Mouse (Mus musculus) heart, postnatal 0 days (tissue): ENCODE measurements around the gene Gnmt. TPM values are rescaled to one million over a fixed set of nuclear protein-coding genes. Genes with fewer than 3 reads are reported as not detected.

Experiments used
- ATAC-seq: fragments of 200-750 bp; cut with Nextera tagmentation; 2 replicates; pipeline ENCODE4 v1.8.0; 2017; ENCODE audit warnings: low read depth, moderate number of reproducible peaks, moderate library complexity; ENCODE audit not compliant: insufficient read depth
- DNase-seq: peaks from one replicate; pipeline ENCODE4 v3.0.0-alpha.2; 2016; ENCODE audit warnings: low spot score
- H3K27ac ChIP-seq: fragments of 300-500 bp; sonication (generic); 2 replicates; pipeline ENCODE4 v1.5.1; 2014; ENCODE audit warnings: low read depth, mild to moderate bottlenecking
- H3K27me3 ChIP-seq: fragments of 300-500 bp; sonication (generic); 2 replicates; pipeline ENCODE4 v1.6.1; 2014; ENCODE audit warnings: low read length, mixed read lengths; ENCODE audit not compliant: control insufficient read depth, insufficient read depth
- H3K36me3 ChIP-seq: fragments of 300-500 bp; sonication (generic); replicated peaks from 2 replicates; pipeline ENCODE4 v1.6.1; 2014; ENCODE audit warnings: low read length, mixed read lengths; ENCODE audit not compliant: control insufficient read depth, insufficient read depth
- H3K4me1 ChIP-seq: fragments of 300-500 bp; sonication (generic); 2 replicates; pipeline ENCODE4 v1.6.1; 2014; ENCODE audit warnings: antibody characterized with exemption; ENCODE audit not compliant: control insufficient read depth, insufficient read depth
- H3K4me2 ChIP-seq: fragments of 300-500 bp; sonication (generic); 2 replicates; pipeline ENCODE4 v1.6.1; 2014; ENCODE audit warnings: low read depth, mild to moderate bottlenecking, low read length, moderate library complexity
- H3K4me3 ChIP-seq: fragments of 300-500 bp; sonication (generic); 2 replicates; pipeline ENCODE4 v1.5.1; 2014; ENCODE audit warnings: low read depth, low read length
- H3K9ac ChIP-seq: fragments of 300-500 bp; sonication (generic); replicated peaks from 2 replicates; pipeline ENCODE4 v1.6.1; 2014; ENCODE audit warnings: low read depth, low read length, mixed read lengths
- H3K9me3 ChIP-seq: fragments of 300-500 bp; sonication (generic); replicated peaks from 2 replicates; pipeline ENCODE4 v1.6.1; 2016; ENCODE audit warnings: low read length; ENCODE audit not compliant: control insufficient read depth
- CTCF ChIP-seq: IDR thresholded peaks from 2 replicates; pipeline ENCODE4 v1.5.1; 2016; ENCODE audit warnings: antibody characterized with exemption, control low read depth, low read depth
- EP300 ChIP-seq: IDR thresholded peaks from 2 replicates; pipeline ENCODE4 v1.6.1; 2016; ENCODE audit warnings: antibody characterized with exemption, low read depth
- WGBS: fragments of 180-500 bp; shearing (Covaris S2); extraction: QIAGEN DNeasy Blood & Tissue Kit; methylation state at CpG from one replicate; pipeline ENCODE4 v1.1.7; 2014; 5-methylcytosine and 5-hydroxymethylcytosine counted together
- polyA plus RNA-seq: library from polyadenylated mRNA; unstranded; fragments of >200 nt; fragmentation: Nextera tagmentation; extraction: Ambion mirVana; gene quantifications from 2 replicates; pipeline ENCODE4 v1.2.1, GENCODE M21; 2015
- total RNA-seq: library from RNA; depleted of rRNA; stranded (reverse); fragments of >200 nt; gene quantifications from 2 replicates; pipeline ENCODE4 v1.2.3, GENCODE M21; 2014; ENCODE audit warnings: low replicate concordance

Gene Gnmt
- total and polyA plus RNA-seq, 2 experiments from 2014 or later = 2.7 to 2.8 TPM

DNA sequence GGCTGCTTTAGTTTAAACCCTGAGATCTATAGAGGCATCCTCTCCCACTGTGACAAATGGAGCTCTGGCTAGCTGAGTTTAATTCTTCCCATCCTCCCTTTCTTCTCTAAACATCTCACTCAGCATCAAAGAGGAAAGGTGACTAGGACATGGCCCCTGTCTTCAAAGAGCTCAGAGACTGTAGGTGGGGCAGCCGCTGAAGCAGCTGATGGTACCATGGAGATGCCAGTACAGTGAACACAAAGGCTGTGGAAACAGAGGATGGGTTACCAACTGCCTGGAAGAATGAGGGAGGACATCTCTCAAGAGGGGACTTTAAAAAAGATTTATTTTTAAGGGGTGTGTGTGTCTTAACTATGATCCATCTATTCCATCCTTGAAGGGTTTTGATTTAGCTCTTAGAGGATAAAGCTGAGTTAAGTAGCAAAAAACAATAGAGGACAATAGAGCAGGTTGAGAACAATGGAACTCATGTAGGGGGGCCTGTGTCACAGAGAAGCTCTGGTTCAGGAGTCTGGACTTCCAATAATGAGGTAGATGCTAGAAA is 34.4 kb downstream of the Gnmt start:
- ATAC-seq = no peak
- Histone ChIP-seq H3K4me1 (no peaks in the 10 kb centered on the region), H3K27me3 (no peaks in the 10 kb centered on the region), H3K36me3 (peaks cover 15% of the 10 kb centered on the region), H3K9ac (no peak overlapping the region), H3K9me3 (no peaks in the 10 kb centered on the region), H3K4me3 (no peak overlapping the region), H3K4me2 (no peak overlapping the region), H3K27ac (no peak overlapping the region)
- 86% methylated on average over 1 of the region's 1 CpGs for WGBS
- TF ChIP-seq CTCF (no peak), EP300 (no peak)
- no peak for DNase-seq

DNA sequence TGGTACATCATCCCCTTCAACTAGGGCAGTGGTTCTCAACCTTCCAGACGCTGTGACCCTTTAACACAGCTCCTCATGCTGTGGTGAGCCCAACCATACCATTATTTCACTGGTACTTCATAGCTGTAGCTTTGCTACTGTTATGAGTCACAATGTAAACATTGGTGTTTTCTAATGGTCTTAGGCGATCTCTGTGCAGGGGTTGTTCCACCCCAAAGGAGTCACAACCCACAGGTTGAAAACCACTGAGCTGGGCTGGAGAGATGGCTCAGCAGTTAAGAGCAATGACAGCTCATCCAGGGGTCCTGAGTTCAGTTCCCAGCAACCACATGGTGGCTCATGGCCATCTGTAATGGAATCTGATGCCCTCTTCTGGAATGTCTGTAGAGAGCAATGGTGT is 37.6 kb downstream of the Gnmt start:
- TF ChIP-seq CTCF = no peak
- no peak overlapping the region for H3K27ac ChIP-seq

DNA sequence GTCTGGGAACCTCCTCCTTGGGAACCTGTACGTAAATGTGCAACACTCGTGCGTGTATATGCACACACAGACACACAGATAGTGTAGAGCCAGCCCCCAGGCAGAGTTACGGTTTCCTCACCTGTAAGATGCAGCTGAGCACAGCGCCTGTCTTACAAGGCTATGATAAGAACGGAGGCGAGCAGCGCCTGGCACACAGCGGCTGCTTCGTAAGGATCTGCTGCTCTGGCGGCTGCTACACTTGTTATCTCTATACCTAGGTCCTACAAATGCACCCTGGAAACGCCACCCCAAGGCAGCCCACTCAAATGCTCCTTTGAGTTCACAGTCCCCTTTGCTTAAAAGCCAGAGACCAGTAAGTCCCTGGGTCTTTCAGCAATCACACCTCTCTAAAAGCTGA is 38.3 kb downstream of the Gnmt start:
- H3K36me3 ChIP-seq = peaks cover 24% of the 10 kb centered on the region
- no peak overlapping the region for H3K9ac ChIP-seq
- DNase-seq (no peak), ATAC-seq (no peak)
- H3K27ac ChIP-seq = no peak overlapping the region
- H3K4me3 ChIP-seq = no peak overlapping the region
- 60% methylated on average over 12 of the region's 12 CpGs for WGBS
- H3K4me2 ChIP-seq = no peak overlapping the region
- no peaks in the 10 kb centered on the region for H3K9me3 ChIP-seq
- no peak for TF ChIP-seq CTCF
- TF ChIP-seq EP300 = no peak
- H3K4me1 ChIP-seq = no peaks in the 10 kb centered on the region
- H3K27me3 ChIP-seq = no peaks in the 10 kb centered on the region

More for the DNA sequence above, 37.6 kb downstream of the Gnmt start:
- Histone ChIP-seq H3K9ac (no peak overlapping the region), H3K4me1 (no peaks in the 10 kb centered on the region), H3K27me3 (no peaks in the 10 kb centered on the region), H3K36me3 (peaks cover 17% of the 10 kb centered on the region), H3K9me3 (no peaks in the 10 kb centered on the region), H3K4me2 (no peak overlapping the region), H3K4me3 (no peak overlapping the region)
- ATAC-seq (no peak), DNase-seq (no peak)
- WGBS = 87% methylated on average over 2 of the region's 2 CpGs

DNA sequence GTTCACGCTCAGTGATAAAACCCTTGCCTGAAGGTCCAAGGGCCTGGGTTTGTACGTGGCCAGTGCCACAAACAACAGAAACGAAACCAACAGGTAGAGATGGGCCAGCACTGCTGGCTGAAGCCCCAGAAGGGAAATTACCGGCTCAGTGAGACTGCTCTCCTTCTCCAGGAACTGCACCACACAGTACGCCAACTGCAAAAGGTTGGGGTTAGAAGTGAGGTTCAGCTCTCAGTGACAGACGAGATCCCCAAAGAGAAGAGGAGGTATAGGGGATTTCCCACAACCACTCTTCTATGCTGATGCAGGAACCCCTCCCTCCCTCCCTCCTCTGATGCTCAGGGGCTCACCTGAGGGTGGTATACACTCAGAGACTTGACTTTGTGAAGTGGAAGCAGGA is 43.1 kb downstream of the Gnmt start:
- Histone ChIP-seq H3K9ac (no peak overlapping the region), H3K4me2 (no peak overlapping the region), H3K27me3 (no peaks in the 10 kb centered on the region), H3K36me3 (peaks cover 52% of the 10 kb centered on the region), H3K4me1 (no peaks in the 10 kb centered on the region), H3K9me3 (no peaks in the 10 kb centered on the region), H3K27ac (no peak overlapping the region), H3K4me3 (no peak overlapping the region)
- ATAC-seq (no peak), DNase-seq (no peak)
- WGBS = 85% methylated on average over 6 of the region's 6 CpGs
- no peak for TF ChIP-seq EP300

DNA sequence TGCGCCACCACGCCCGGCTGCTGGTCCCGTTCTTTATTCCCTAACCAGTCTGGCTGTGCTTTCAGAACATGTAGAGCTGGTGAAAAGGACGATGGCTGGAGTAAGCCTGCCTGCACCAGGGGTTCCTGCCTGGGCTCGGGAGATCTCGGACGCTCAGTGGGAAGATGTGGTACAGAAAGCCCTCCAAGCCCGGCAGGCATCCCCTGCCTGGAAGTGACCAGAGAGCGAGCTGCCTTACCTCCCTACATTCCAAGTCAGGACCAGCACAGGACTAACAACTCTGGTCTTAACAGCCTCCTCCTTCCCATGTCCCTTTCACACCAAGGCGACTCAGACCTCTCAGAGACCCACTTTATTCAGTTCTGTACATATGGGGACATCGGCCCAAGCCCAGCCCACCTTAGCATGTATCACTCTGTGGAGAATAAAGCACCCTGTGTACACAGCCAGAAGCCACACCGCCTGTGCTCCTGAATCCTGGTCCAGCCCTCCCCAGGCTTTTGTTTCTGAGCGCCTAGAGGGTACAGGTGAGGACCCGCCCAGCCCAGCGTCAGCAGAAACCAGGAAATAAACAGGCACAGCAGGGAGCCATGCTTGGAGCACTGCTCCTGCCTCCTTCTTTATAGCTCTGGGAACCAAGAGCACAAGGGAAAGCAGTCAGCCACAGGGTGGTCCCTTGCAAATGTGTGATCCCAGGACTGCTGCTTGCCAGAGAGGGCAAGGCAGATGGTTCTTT is 46.1 kb downstream of the Gnmt start:
- no peak overlapping the region for H3K27ac ChIP-seq
- 87% methylated on average over 16 of the region's 16 CpGs for WGBS

More for the DNA sequence above, 46.1 kb downstream of the Gnmt start:
- TF ChIP-seq CTCF (no peak), EP300 (no peak)
- DNase-seq = no peak
- H3K4me2 ChIP-seq = no peak overlapping the region
- ATAC-seq = no peak
- H3K4me1 ChIP-seq = peaks cover 14% of the 10 kb centered on the region
- no peak overlapping the region for H3K4me3 ChIP-seq
- no peaks in the 10 kb centered on the region for H3K27me3 ChIP-seq
- H3K9me3 ChIP-seq = no peaks in the 10 kb centered on the region
- no peak overlapping the region for H3K9ac ChIP-seq
- peaks cover 49% of the 10 kb centered on the region for H3K36me3 ChIP-seq
